Mouse (Mus musculus) forebrain, postnatal 0 days (tissue): Measurements from ENCODE around the gene Fam155a. TPM values are rescaled to one million over a fixed set of nuclear protein-coding genes. Genes with fewer than 3 reads are reported as not detected.
"Not testable (repeated sequence)": the region's sequence is repeated elsewhere in the genome, so short reads cannot be mapped to it uniquely, and the experiment has no call there.

Experiments
- ATAC-seq: fragments of 200-750 bp; cut with Nextera tagmentation; 2 replicates; pipeline ENCODE4 v1.8.0; 2017; ENCODE audit warnings: mild to moderate bottlenecking, moderate library complexity
- DNase-seq: peaks from one replicate; pipeline ENCODE4 v3.0.0-alpha.2; 2015
- H3K27ac ChIP-seq: fragments of 300-500 bp; sonication (generic); 2 replicates; pipeline ENCODE4 v1.5.1; 2014; ENCODE audit warnings: low read depth, mild to moderate bottlenecking, antibody characterized with exemption, low read length, moderate library complexity, mixed read lengths
- H3K27me3 ChIP-seq: fragments of 300-500 bp; sonication (generic); 2 replicates; pipeline ENCODE4 v1.6.1; 2014; ENCODE audit warnings: mild to moderate bottlenecking, low read length, mixed read lengths; ENCODE audit not compliant: insufficient read depth
- H3K36me3 ChIP-seq: fragments of 300-500 bp; sonication (generic); 2 replicates; pipeline ENCODE4 v1.6.1; 2014; ENCODE audit warnings: mild to moderate bottlenecking, moderate library complexity; ENCODE audit not compliant: insufficient read depth
- H3K4me1 ChIP-seq: fragments of 300-500 bp; sonication (generic); 2 replicates; pipeline ENCODE4 v1.6.1; 2014; ENCODE audit warnings: antibody characterized with exemption; ENCODE audit not compliant: insufficient read depth
- H3K4me2 ChIP-seq: fragments of 300-500 bp; sonication (generic); 2 replicates; pipeline ENCODE4 v1.6.1; 2014; ENCODE audit warnings: low read depth, mild to moderate bottlenecking, moderate library complexity
- H3K4me3 ChIP-seq: fragments of 300-500 bp; sonication (generic); 2 replicates; pipeline ENCODE4 v1.5.1; 2014; ENCODE audit warnings: low read depth, low read length, mixed read lengths
- H3K9ac ChIP-seq: fragments of 300-500 bp; sonication (generic); 2 replicates; pipeline ENCODE4 v1.6.1; 2014; ENCODE audit warnings: mild to moderate bottlenecking
- H3K9me3 ChIP-seq: fragments of 300-500 bp; sonication (generic); 2 replicates; pipeline ENCODE4 v1.6.1; 2016; ENCODE audit warnings: low read length
- CTCF ChIP-seq: sonication (generic); IDR thresholded peaks from 2 replicates; pipeline ENCODE4 v1.5.1; 2016; ENCODE audit warnings: antibody characterized with exemption, control low read depth, low read depth
- WGBS: fragments of 180-500 bp; shearing (Covaris S2); extraction: QIAGEN DNeasy Blood & Tissue Kit; methylation state at CpG from one replicate; pipeline ENCODE4 v1.1.7; 2014; 5-methylcytosine and 5-hydroxymethylcytosine counted together
- polyA plus RNA-seq: library from polyadenylated mRNA; unstranded; fragments of >200 nt; fragmentation: Nextera tagmentation; extraction: Ambion mirVana; gene quantifications from 2 replicates; pipeline ENCODE4 v1.2.1, GENCODE M21; 2015
- total RNA-seq: library from RNA; depleted of rRNA; stranded (reverse); fragments of >200 nt; gene quantifications from 2 replicates; pipeline ENCODE4 v1.2.3, GENCODE M21; 2014; rRNA removed

Gene Fam155a
- total RNA-seq (82.0 and 105 TPM in 2 replicates), polyA plus RNA-seq (16.7 and 29.0 TPM in 2 replicates)

DNA sequence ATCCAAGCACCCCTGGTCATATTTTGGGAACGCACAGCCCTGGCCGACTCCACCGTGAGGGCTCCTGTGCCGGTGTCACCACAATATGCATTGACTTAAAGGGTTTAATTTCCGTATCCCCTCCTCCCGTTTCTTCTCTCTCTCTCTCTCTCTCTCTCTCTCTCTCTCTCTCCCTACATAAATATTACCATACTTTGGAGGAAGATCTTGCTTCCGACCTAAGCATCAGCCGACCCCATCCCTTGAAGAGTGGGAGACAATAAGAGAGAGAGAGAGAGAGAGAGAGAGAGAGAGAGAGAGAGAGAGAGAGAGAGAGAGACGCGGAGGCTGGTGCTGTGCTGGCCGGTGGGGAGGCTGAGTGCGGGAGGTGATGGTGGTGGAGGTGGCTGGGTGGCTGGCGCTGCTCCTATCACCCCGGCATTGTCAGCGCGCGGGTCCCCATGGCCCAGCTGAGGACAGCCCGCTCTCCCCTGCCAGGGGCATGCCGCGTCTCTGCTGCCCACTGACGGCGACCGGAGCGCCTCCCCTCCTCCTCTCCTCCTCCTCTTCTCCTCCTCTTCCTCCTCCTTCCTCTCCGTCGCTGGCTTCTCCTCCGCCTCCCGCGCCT, at the start of gene Fam155a:
TSS of gene Fam155a (minus strand) at position 163 of the 607 bp plus-strand sequence.
- Histone ChIP-seq H3K4me1 (0 out of 2 replicates have a peak, but pooled peaks cover 6% of the 10 kb centered on the region), H3K27ac (peak within 1 kb of the TSS; percentile 85), H3K4me2 (peak within 1 kb of the TSS; percentile 87), H3K4me3 (peak within 1 kb of the TSS; percentile 76), H3K9me3 (no peaks in the 10 kb centered on the region), H3K9ac (peak within 1 kb of the TSS; percentile 81), H3K27me3 (no peaks in the 10 kb centered on the region; the same call in 1 of the 2 replicates), H3K36me3 (no peaks in the 10 kb centered on the region)
- TF ChIP-seq CTCF = no peak
- DNase-seq (peak; percentile 76), ATAC-seq (peak; percentile 63)
- 2% methylated on average over 26 of the region's 29 CpGs for WGBS

DNA sequence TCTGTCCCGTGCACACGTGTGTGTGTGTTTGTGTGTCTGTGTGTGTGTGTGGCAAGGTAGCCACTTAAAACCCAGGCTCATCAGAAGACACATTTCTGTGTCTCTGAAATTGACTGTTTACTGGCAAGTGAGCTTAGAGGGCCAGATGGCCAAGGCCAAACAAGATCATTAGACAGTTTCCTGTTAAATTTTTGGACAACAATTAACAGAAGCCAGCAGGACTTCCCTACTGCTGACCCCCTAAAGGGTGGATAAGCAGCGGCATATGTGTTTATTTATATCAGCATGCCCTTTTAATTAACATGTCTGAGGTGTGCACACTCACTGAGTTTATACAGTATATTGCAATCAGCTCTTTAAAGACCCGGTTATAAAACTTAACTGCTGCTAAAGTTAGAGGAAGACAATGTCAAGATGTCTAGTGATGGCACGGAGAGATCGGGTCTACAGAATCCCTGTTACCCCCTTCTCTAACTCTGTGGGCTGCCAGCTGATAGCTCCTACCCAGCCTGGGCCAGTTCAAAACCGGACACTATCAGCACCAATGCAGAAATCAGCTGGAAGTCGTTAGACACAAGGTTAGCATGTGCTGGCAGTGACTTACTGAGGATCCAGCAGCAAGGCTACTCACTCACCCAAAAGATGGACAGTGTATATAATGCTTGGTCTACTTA, 42.4 kb upstream of the Fam155a start:
- Histone ChIP-seq H3K27ac (no peak overlapping the region), H3K9ac (no peak overlapping the region), H3K4me2 (no peak overlapping the region), H3K4me3 (no peak overlapping the region), H3K36me3 (no peaks in the 10 kb centered on the region), H3K27me3 (no peaks in the 10 kb centered on the region), H3K4me1 (0 out of 2 replicates have a peak, but pooled peaks cover 4% of the 10 kb centered on the region), H3K9me3 (no peaks in the 10 kb centered on the region)
- no peak for TF ChIP-seq CTCF
- ATAC-seq = no peak
- DNase-seq = no peak
- WGBS = 73% methylated on average over 8 of the region's 8 CpGs

DNA sequence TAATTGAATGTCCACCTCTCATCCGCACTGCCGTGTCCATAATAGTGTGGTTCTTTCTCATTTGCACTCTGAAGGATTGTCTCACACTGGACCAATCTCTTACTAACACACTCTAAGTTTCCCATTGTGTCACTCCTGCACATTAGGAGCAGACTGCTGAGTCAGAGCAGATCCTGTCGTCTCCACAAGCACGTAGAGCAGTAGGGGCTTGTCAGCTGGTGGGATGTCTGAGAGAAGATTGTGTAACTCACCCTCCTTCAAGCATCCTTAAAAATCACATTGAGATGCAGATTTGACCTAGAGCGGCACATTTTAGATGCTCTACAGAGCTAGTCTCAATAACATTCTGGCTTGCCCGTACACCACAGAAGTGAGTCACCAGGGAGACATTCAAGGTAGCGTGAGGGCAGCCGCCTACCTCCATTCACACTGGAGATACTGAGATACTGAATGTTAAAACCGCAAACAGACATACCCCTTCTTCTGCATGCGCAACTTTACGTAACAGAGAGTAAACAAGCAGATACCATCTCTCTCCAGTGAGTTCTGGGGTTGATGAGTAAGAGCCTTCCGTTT, 40.1 kb upstream of the Fam155a start:
- H3K4me3 ChIP-seq = no peak overlapping the region
- H3K9ac ChIP-seq = no peak overlapping the region
- no peaks in the 10 kb centered on the region for H3K27me3 ChIP-seq
- 70% methylated on average over 12 of the region's 12 CpGs for WGBS
- no peaks in the 10 kb centered on the region for H3K36me3 ChIP-seq
- no peak overlapping the region for H3K4me2 ChIP-seq
- H3K4me1 ChIP-seq = no peaks in the 10 kb centered on the region
- ATAC-seq (no peak), DNase-seq (no peak)
- no peak overlapping the region for H3K27ac ChIP-seq
- TF ChIP-seq CTCF = no peak
- H3K9me3 ChIP-seq = no peaks in the 10 kb centered on the region

DNA sequence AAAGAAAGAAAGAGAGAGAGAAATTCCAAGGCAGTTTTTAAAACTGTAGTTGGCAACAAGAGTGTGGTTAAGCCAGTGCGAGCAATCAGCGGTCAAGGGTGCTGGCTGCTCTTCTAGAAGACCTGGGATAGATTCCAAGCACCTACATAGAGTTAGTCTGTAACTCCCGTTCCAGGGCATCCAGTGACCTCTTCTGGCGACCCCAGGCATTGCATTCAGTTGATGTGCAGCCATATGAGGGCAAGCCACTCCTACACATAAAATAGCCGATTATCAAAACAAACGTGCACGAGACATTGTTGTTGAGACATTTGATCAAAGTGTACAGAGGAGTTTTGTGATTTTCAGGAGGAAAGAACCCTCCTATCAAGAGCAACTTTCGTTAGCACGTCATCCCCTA, 37.6 kb upstream of the Fam155a start:
- ATAC-seq (no peak), DNase-seq (no peak)
- Histone ChIP-seq H3K27ac (no peak overlapping the region), H3K36me3 (no peaks in the 10 kb centered on the region), H3K4me2 (no peak overlapping the region), H3K4me3 (no peak overlapping the region), H3K27me3 (no peaks in the 10 kb centered on the region), H3K9me3 (no peaks in the 10 kb centered on the region), H3K9ac (no peak overlapping the region), H3K4me1 (no peaks in the 10 kb centered on the region)
- WGBS = 86% methylated on average over 9 of the region's 9 CpGs
- no peak for TF ChIP-seq CTCF

DNA sequence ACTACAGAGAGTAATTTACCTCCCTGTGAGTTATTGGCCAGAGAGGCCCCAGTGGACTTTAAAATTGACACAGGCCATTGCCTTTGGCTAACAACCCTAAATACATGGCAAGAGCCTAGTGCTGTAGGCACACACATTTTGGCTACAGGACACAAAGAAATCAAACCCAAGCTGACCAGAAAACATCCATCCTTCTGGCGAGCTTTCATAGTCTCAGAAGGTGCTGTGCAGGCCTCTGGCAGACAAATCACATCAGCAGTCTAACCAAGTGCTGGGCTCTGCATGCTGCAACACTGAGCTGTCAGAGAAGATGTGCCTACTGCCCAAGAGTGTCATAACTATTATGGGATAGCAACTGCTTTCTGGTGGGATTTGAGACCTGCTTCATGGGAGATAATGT, 34.7 kb upstream of the Fam155a start:
- DNase-seq (no peak), ATAC-seq (no peak)
- TF ChIP-seq CTCF = no peak
- no peak overlapping the region for H3K4me3 ChIP-seq
- H3K4me1 ChIP-seq = no peaks in the 10 kb centered on the region
- 85% methylated on average over 1 of the region's 1 CpGs for WGBS
- no peaks in the 10 kb centered on the region for H3K9me3 ChIP-seq
- H3K36me3 ChIP-seq = no peaks in the 10 kb centered on the region
- H3K9ac ChIP-seq = no peak overlapping the region
- H3K27ac ChIP-seq = no peak overlapping the region
- no peak overlapping the region for H3K4me2 ChIP-seq
- no peaks in the 10 kb centered on the region for H3K27me3 ChIP-seq

DNA sequence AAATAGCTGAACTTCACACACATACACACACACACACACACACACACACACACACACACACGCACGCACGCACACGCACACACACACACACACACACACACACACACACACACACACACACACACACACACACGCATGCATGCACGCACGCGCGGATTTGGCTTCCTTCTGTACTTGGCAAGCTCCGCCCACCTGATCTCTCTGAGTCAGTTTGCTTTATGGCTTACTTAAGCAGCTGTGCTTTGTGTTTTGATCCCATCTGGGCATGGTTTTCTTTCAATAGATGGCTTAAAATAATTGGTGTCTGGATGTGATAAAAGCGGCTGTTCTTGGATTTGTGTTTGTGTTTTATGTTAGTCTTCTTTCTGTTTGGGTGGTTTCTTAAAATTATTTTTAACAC, 29.4 kb upstream of the Fam155a start:
- H3K9me3 ChIP-seq, H3K9ac ChIP-seq, DNase-seq, H3K4me3 ChIP-seq, H3K4me1 ChIP-seq, H3K4me2 ChIP-seq, H3K27ac ChIP-seq, ATAC-seq, H3K36me3 ChIP-seq, H3K27me3 ChIP-seq: not testable (repeated sequence)
- 54% methylated on average over 11 of the region's 11 CpGs for WGBS

DNA sequence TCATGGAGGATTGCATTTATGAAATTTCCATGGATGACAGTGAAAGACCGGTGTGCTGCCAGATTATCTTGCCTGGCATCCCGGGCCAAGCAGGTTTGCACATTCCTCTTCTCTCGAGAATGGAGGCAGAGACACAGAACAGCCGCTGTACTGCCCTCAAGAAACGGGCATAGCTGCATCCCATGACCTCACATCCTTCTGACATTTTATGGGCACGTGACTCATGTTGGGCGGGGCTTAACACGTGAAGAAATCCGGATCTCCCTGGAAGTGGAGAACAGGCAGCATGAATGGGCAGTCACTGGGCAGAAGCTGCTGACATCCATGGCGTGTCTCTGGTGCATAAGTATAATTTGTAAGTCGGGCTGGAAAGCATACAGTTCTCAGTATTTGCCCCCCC, 29.0 kb upstream of the Fam155a start:
- DNase-seq (no peak), ATAC-seq (no peak)
- Histone ChIP-seq H3K4me2 (no peak overlapping the region), H3K27me3 (no peaks in the 10 kb centered on the region), H3K9me3 (no peaks in the 10 kb centered on the region), H3K36me3 (no peaks in the 10 kb centered on the region), H3K4me3 (no peak overlapping the region), H3K9ac (no peak overlapping the region), H3K27ac (no peak overlapping the region), H3K4me1 (no peaks in the 10 kb centered on the region)
- 84% methylated on average over 11 of the region's 11 CpGs for WGBS
- TF ChIP-seq CTCF = no peak
